Mouse (Mus musculus) left cerebral cortex, postnatal 4 days (tissue): ENCODE data around the gene Kctd15. TPM values are rescaled to one million over a fixed set of nuclear protein-coding genes. Genes with fewer than 3 reads are reported as not detected.

Experiments used
- total RNA-seq, 2 experiments: library from RNA; stranded (reverse); gene quantifications; 2 replicates each; pipeline ENCODE4 v1.2.3; 2021

Gene Kctd15
- total RNA-seq, 2 experiments from 2014 or later = 41.6 to 47.3 TPM

Other genes with a start within 250 kb of the Kctd15 start
- gene Chst8, start 156.0 kb upstream of the Kctd15 start, total RNA-seq = 10 to 100 TPM; 13.4 to 14.4 TPM